Comparison of ENCODE assay signal across 8 mouse cellular contexts in genomic region chr6:122786275-122786674, GRCm38 (mm10). TPM values are rescaled to one million over a fixed set of nuclear protein-coding genes. Genes with fewer than 3 reads are reported as not detected.
DNase-seq lines count a peak whose midpoint lies in the region; ATAC-seq and TF ChIP-seq lines count a peak whose summit lies in the region.

No protein-coding gene starts in this region.

- WGBS in limb, embryonic 11.5 days, result 36% methylated on average over 5 of the region's 5 CpGs
- whole genome bisulfite sequencing in midbrain, postnatal 0 days, result 28% methylated on average over 5 of the region's 5 CpGs

- H3K36me3 ChIP-seq in limb, embryonic 11.5 days (ENCODE audit: control insufficient read depth, insufficient read depth, low read length), result no peaks in the 10 kb centered on the region
- H3K36me3 ChIP-seq in midbrain, postnatal 0 days (ENCODE audit: insufficient read depth, low read length), result no peaks in the 10 kb centered on the region

- DNase-seq in ovary, postnatal 36 days (ENCODE audit: low spot score), result peak; percentile 36
- DNase-seq in ovary, adult 18-20 months (ENCODE audit: low spot score), result no peak
- peak; percentile 59 for DNase-seq in adrenal gland, postnatal 25 days
- peak; percentile 74 for DNase-seq in limb, embryonic 11.5 days (ENCODE audit: low spot score)
- peak; percentile 88 for DNase-seq in midbrain, postnatal 0 days (ENCODE audit: low spot score)
- peak; percentile 89 for DNase-seq in telencephalon, adult 2 months (ENCODE audit: low read depth, low spot score)

- H3K27ac ChIP-seq in limb, embryonic 11.5 days (replicated peaks; ENCODE audit: low read depth, low read length), result no peak overlapping the region
- no peak overlapping the region for H3K27ac ChIP-seq in midbrain, postnatal 0 days (ENCODE audit: low read depth, low read length)

- H3K4me2 ChIP-seq in limb, embryonic 11.5 days (ENCODE audit: low read depth, severe bottlenecking), result no peak overlapping the region
- H3K4me2 ChIP-seq in midbrain, postnatal 0 days (ENCODE audit: low read depth, low read length, poor library complexity, severe bottlenecking), result no peak overlapping the region

- ATAC-seq in erythroid progenitor cell, adult 5-6 weeks (replicated peaks; ENCODE audit: low FRiP score, poor library complexity, severe bottlenecking), result 0 out of 2 replicates have a peak, but pooled peaks have one; percentile 57
- ATAC-seq in inflammation-experienced regulatory T-cells, adult 6 months, result peak; percentile 85
- ATAC-seq in limb, embryonic 11.5 days (ENCODE audit: insufficient number of reproducible peaks, low FRiP score, low TSS enrichment, low read depth), result no peak
- ATAC-seq in midbrain, postnatal 0 days (ENCODE audit: low FRiP score), result peak; percentile 74

- H3K27me3 ChIP-seq in limb, embryonic 11.5 days (ENCODE audit: control insufficient read depth, insufficient read depth, low read length), result no peaks in the 10 kb centered on the region
- H3K27me3 ChIP-seq in midbrain, postnatal 0 days (ENCODE audit: insufficient read depth, low read length), result no peaks in the 10 kb centered on the region

- no peaks in the 10 kb centered on the region for H3K9me3 ChIP-seq in limb, embryonic 11.5 days (ENCODE audit: control insufficient read depth, low read length)
- H3K9me3 ChIP-seq in midbrain, postnatal 0 days (ENCODE audit: low read length), result no peaks in the 10 kb centered on the region

- H3K4me1 ChIP-seq in limb, embryonic 11.5 days (ENCODE audit: control insufficient read depth, insufficient read depth, low read length), result no peaks in the 10 kb centered on the region
- no peaks in the 10 kb centered on the region for H3K4me1 ChIP-seq in midbrain, postnatal 0 days (ENCODE audit: insufficient read depth, low read length)

- no peak overlapping the region for H3K4me3 ChIP-seq in limb, embryonic 11.5 days (ENCODE audit: low read depth, low read length)
- H3K4me3 ChIP-seq in midbrain, postnatal 0 days (ENCODE audit: low read depth, low read length), result no peak overlapping the region

- no peak overlapping the region for H3K9ac ChIP-seq in limb, embryonic 11.5 days (ENCODE audit: low read length)
- no peak overlapping the region for H3K9ac ChIP-seq in midbrain, postnatal 0 days (replicated peaks; ENCODE audit: low read length, poor library complexity, severe bottlenecking)

- peak; percentile 89 for TF ChIP-seq CTCF in midbrain, postnatal 0 days (IDR thresholded peaks at IDR 0.05)

RNA-seq across cellular contexts. Expression of gene Slc2a3, which starts 15.2 kb away (rescaled TPM):
- total RNA-seq in adrenal gland, postnatal 25 days (2021), result 4.8 and 7.9 TPM in 2 replicates
- total RNA-seq in erythroid progenitor cell, adult 5-6 weeks (2015; ENCODE audit: low replicate concordance), result 9.4 and 13.4 TPM in 2 replicates
- total RNA-seq in erythroid progenitor cell, adult 5-6 weeks (2017; ENCODE audit: low replicate concordance), result 9.4 and 10.8 TPM in 2 replicates
- polyA plus RNA-seq in inflammation-experienced regulatory T-cells, adult 6 months (2017; shearing (Covaris generic)), result 10 to 100 TPM; 59.4 to 80.7 (median 70.8) TPM
- 72.9 and 74.1 TPM in 2 replicates for polyA plus RNA-seq in limb, embryonic 11.5 days (2014; fragmentation: Nextera tagmentation; extraction: Ambion mirVana)
- total RNA-seq in midbrain, postnatal 0 days (2014; rRNA removed), result 96.0 and 129 TPM in 2 replicates
- 48.4 and 50.1 TPM in 2 replicates for polyA plus RNA-seq in midbrain, postnatal 0 days (2015; fragmentation: Nextera tagmentation; extraction: Ambion mirVana)

RNA-seq across cellular contexts. Expression of gene Foxj2, which starts 33.4 kb away (rescaled TPM):
- 22.0 and 22.8 TPM in 2 replicates for total RNA-seq in adrenal gland, postnatal 25 days (2021)
- total RNA-seq in erythroid progenitor cell, adult 5-6 weeks (2015; ENCODE audit: low replicate concordance), result 9.4 and 17.6 TPM in 2 replicates
- 5.2 and 9.2 TPM in 2 replicates for total RNA-seq in erythroid progenitor cell, adult 5-6 weeks (2017; ENCODE audit: low replicate concordance)
- polyA plus RNA-seq in inflammation-experienced regulatory T-cells, adult 6 months (2017; shearing (Covaris generic)), result 10 to 100 TPM in 1 of 3 experiments, 1 to 10 TPM in 2; 6.6 to 10.9 (median 9.3) TPM
- polyA plus RNA-seq in limb, embryonic 11.5 days (2014; fragmentation: Nextera tagmentation; extraction: Ambion mirVana), result 3.7 and 3.9 TPM in 2 replicates
- total RNA-seq in midbrain, postnatal 0 days (2014; rRNA removed), result 24.4 and 27.2 TPM in 2 replicates
- 8.6 and 8.8 TPM in 2 replicates for polyA plus RNA-seq in midbrain, postnatal 0 days (2015; fragmentation: Nextera tagmentation; extraction: Ambion mirVana)
